Mouse (Mus musculus) gastrocnemius, postnatal 36 days (tissue): ENCODE results near the gene Rpl11. TPM values are rescaled to one million over a fixed set of nuclear protein-coding genes. Genes with fewer than 3 reads are reported as not detected.

ENCODE experiments used
- DNase-seq, 2 experiments: peaks; one replicate each; pipeline ENCODE4 v3.0.0; 2022
- intact Hi-C: fragments of 180-260 bp; cut with DNase I; formaldehyde crosslinking; loops from one replicate; pipeline ENCODE4 v1.15.1; 2025
- total RNA-seq, 2 experiments: library from RNA; stranded (reverse); gene quantifications; 2 replicates each; pipeline ENCODE4 v1.2.3; 2021

Rpl11 gene
- total RNA-seq, 2 experiments from 2014 or later: 188 to 251 TPM

DNA sequence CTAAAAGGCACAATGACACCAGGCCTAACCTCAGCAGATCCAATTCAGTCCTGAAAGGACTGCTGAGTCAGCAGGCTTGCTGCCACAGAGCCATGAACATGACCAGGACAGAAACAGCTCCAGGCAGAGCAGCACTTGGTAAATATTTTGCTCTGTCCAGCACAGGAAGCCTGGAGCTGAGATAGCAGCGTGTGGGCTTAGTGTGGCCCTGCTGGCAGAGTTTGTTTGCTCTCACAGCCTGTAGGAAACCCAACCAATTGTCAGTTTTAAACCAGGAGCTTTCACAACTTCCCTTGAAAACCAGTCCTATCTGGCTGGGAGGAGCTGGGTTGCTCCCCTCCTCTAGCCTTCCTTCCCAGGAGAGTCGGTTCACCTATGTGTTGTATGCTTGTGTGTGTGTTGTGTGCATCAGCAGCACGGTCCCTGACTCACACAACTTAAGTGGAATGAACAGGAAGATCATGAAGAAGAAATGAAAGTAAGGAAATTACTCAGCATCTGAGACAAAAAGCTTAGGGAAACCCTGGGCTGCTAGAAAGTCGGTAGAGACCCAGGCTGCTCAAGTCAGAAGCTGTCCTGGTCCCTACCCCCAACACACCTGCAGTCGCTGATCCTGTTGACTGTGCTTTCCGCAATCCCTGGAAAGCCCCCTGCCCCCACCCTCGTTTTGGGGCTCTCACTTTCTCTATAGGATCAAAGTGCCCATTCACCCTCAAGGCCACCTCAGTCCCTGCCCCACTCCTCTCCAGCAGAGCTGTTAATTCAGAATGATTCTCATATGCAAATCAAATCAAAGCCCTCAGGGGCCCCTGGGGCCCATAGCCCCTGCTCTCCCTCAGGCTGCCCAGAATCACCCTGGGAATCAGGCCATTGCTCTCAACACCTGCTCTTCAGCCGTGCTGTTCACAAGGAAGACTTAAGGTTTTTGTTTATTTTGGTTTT is 22.0 kb downstream of the Rpl11 start:
- intact Hi-C loops: no loop called here
- DNase-seq: peak in 1 of 2 experiments; percentile 19

DNA sequence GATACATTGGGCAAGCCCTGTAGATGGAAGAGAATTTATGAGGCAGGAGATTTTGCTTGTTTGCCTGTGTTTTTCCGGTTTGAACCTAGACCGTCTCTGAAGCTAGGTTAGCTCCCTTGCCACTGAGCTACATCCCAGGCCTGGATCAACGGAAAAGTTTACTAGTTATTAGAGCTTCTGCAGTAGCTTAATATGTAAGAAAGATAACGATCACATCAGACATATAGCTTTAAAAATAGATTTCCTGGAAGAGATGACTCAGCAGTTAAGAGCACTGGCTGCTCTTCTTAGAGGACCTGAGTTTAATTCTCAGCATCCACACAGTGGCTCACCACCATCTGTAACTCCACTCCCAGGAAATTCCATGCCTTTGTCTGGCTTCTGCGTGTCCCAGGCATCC is 24.5 kb downstream of the Rpl11 start:
- DNase-seq: no peak

DNA sequence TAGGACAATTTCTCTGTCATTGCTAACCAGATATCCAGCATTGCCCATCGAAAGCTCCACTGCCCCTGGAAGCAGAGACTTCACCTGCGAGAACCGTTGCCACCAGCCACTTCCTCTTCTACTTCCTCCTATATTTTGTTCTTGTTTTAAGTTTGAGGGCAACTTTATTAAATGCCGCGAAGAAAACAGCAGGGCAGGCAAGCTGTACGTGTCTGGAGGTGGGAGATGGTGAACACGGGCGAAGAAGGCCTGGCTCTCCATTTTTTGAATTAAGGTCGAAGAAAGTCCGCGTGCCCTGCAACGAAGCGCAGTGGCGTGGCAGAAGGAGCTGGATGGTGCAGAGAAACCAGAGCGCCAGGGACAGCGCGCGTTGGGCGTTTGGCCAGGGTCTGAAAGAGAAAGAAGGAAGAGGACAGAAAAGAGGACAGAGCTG is 25.1 kb downstream of the Rpl11 start:
- intact Hi-C loops: loop anchor here (5.0 kb wide), 1 partner anchor 41 kb away; the partner anchor contains the start of gene Pithd1
- no peak for DNase-seq

More for the DNA sequence above, 24.5 kb downstream of the Rpl11 start:
- intact Hi-C loops: loop anchor here (5.0 kb wide), 1 partner anchor 41 kb away; the partner anchor contains the start of gene Pithd1

DNA sequence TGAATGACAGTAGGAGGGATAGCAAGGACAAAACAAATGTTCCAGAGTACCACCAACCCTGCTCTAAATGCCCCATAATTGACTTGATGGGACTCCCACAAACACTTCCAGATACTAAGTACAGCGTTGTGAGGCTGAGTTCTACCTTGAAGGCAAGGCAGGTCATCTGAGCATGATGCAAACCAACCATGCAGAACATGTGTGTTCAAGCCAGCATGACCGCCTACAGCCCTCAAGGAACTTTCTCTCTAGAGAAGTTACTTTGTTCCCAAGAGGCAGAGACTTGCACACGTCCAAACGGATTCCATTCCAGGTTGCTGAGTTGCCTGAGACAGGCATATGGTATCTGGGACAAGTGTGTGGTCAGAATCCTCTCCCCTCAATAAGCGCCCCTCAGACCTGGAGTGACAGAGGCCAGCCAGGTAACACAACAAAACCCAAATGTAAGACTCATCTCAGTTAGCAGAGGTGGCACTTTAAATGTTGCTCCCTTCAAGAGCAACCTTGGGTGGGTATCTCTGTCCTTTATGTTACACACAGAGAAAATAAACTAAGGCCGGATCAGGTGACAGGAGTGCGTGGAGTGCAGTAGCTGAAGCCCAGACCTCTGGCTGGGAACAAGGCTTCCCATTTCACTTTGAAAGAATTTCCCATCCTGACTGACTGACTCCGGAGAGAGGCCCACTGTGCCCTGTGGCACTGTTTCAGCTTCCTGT is 25.7 kb downstream of the Rpl11 start:
- intact Hi-C loops: loop anchor here (5.0 kb wide), 1 partner anchor 40 kb away; the partner anchor contains the start of gene Pithd1
- no peak for DNase-seq

DNA sequence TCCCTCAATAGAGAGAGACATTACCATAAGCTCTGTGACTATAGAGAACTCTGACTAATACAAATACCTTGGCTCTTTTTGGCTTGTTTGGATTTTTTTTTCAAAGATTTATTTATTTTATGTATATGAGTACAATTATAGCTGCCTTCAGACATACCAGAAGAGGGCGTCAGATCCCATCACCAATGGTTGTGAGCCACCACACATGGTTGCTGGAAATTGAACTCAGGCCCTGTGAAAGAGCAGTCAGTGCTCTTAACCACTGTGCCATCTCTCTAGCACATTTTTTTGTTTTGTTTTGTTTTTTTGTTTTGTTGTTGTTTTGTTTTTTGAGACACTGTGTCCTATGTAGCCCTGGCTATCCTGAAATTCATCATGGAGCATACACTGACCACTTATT is 27.9 kb downstream of the Rpl11 start:
- no peak for DNase-seq
- intact Hi-C loops: loop anchor here (5.0 kb wide), 1 partner anchor 38 kb away; the partner anchor contains the start of gene Pithd1

DNA sequence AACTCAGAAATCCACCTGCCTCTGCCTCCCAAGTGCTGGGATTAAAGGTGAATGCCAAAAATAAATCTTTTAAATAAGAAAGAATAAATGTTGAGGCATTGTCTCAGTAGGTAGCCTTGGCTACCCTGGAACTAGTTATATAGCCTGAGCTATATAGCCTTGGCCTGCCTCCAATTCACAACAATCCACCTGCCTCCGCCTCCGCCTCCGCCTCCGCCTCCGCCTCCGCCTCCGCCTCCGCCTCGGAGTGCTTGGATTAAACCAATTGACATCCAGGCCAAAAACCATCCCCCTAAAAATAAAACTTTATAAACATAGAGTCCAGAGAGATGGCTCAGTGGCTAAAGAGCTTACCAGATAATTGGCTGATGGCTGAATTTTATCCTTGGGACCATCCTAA is 30.3 kb downstream of the Rpl11 start:
- no peak for DNase-seq
- intact Hi-C loops: no loop called here

DNA sequence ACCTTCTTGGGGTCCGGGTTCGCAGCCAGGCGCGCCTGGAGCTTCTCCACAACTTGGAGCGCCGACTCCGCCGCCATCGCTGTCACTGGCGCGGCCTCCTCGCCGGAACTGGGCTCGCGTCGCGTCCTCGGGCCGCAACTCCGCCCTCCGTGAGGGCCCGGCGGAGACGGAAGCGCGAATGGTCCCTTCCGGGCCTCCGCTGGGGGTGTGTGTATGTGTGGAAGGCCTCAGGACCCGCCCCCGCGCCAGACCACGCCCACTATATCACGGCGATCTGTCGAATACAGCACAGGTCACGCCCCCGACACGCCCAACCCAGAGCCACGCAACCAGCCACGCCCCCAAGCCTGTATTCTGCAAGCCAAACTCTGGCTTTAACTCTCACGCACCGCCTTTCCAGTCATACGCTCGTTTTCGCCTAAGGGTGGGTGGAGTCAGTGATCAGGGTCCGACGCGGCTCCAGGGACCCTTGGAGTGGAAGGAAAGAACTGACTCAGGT is 31.6 kb downstream of the Rpl11 start, which contains the start of gene Eloa:
Eloa (minus strand) TSS at position 215 of the 499 bp plus-strand sequence.
- peak; percentile 100 for DNase-seq
- intact Hi-C loops: no loop called here

DNA sequence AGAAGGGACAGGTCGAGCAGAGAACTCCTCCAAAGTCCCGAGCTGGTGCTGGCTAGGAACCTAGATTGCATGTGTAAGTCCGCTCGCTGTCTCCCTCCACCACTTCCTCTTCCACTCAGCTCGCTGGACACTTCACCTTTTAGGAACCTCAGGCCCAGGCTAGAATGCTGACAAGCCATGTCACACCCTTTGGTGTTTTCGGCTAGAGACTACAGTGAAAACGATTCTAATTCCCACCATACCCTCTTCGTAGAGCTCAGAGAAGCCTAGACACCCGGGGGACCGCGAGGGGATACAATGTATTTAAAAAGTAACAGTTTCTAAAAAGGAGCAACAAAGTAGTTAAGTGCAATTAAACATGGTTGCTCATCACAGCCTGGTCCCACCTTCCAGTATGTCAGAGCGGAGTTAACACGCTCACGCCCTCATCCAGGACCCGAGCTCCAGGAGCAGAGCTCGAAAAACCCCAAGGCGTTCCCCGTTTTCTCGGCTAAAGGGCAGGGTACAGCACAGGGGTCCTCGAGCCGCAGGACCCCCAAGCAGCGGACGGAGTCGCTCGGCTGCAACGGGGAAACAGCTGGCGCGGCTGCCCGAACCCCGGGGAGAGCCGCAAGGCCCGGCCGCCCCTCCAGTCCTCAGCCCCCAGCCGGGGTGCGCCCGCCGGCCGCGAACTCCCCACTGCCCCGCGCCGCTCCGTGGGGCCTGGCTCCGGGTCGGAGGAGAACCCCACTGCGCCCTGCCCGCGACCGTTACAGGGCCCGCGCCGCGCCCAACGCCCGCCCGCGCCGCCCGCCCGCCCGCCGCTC is 32.3 kb downstream of the Rpl11 start:
- intact Hi-C loops: no loop called here

DNA sequence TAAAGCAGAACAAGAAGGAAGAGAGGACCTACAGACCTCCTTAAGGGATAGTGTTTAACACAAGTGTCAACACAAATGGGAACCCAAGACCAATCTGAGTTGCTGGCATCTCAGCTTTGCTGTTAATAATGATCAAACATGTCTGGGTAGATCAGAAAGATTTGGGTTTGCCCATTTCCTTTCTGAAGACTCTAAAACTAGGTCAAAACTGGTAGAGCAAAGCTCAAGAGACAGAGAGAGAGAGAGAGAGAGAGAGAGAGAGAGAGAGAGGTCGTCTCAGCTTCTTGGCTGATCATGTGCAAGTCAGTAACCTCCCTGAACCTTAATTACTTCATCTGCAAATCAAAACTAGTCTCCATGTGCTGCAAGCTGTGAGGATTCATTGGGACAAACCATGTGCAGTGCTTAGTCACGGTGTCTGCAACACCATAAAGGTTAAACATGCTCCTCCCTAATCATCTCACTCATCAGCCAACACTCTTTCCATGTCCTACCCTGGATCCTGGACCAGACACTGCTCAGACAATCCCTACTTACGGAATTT is 37.1 kb downstream of the Rpl11 start:
- no peak for DNase-seq
- intact Hi-C loops: no loop called here

More for the DNA sequence above, 32.3 kb downstream of the Rpl11 start:
- peak in 1 of 2 experiments; percentile 19 for DNase-seq

DNA sequence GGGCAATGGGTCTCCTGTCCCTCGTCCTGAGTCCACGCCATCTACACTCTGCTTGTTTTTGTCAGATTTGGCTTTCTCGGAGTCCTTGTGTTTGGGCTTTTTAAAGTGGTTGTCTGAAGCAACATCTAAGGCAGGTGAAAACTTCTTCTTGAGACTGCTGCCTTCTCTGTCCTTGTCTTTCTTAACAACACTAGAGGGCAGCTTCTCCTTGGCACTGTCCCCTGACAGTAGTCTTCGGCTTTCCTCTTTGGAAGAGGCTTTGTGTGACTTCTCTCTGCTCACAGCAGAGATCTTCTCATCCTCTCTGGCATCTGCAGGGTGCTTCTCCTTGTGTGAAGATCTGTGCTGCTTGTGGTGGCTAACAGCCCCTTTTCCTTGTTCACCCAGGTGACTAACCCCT is 42.6 kb downstream of the Rpl11 start:
- intact Hi-C loops: no loop called here
- no peak for DNase-seq

DNA sequence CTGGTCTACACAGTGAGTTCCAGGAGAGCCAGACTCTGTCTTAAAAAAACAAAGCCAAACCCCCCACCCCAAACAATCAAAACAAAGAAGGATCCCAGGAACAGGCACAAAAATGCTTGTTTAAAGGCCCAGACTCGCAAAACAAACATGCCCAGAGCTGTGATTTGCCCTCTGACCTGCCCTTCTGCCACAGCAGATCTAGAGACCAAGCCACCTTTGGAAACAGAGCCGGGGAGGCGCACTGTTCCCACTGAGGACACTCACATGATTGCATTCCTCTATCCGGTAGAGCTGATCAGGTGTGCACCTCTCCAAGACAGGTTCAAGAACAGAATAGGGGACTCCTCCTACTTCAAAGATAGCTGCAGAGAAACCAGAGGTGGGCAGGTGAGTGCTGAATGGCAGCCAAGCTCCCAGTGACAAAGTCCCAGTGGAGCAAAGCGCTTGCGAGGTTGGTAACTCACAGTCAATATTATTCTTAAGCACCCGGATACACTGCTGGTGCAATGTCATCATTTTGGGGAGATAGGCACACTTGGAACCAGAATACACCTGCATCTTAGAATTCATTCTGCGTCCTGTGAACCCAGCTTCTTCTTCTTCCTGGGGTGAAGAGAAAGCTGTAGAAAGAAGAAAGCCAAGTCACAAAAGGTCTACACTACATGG is 44.3 kb downstream of the Rpl11 start:
- intact Hi-C loops: no loop called here
- no peak for DNase-seq

DNA sequence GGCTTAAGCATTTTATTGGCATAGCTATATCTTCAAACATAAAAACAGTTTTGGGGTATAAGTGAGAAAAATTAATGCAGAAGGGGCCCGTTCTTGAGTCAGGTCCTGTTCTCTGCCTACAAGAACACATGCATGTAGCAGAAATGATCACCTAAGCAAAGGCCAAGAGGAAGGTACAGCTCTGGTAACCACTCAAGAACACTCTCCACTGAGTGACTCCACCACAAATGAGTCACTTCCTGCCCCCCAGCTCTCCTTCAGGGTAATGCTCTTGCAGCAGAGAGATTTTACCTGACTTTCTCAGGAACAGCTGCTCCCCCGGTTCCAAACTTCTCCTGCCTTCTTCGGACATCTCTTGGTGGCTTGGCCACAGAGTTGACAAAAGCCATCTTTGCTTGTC is 46.4 kb downstream of the Rpl11 start:
- no peak for DNase-seq
- intact Hi-C loops: no loop called here

DNA sequence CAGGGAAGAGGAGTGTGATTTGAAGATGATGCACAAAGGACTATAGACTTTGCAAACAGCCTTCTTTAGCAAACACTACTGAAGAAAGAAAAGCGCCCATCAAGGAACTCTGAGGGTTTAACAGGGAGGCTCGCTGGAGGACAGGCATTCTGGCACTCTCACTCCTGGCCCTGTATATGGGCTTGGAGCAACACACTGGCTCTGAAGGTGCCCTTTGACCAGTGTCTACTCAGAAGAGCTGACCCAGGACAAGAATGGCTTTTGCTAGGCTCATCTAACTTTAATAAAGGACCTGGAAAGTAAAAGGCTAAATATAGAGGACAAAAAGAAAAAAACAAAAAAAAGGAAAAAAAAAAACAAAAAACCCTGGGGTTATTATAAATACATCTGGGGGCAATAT is 48.3 kb downstream of the Rpl11 start:
- no peak for DNase-seq
- intact Hi-C loops: no loop called here

DNA sequence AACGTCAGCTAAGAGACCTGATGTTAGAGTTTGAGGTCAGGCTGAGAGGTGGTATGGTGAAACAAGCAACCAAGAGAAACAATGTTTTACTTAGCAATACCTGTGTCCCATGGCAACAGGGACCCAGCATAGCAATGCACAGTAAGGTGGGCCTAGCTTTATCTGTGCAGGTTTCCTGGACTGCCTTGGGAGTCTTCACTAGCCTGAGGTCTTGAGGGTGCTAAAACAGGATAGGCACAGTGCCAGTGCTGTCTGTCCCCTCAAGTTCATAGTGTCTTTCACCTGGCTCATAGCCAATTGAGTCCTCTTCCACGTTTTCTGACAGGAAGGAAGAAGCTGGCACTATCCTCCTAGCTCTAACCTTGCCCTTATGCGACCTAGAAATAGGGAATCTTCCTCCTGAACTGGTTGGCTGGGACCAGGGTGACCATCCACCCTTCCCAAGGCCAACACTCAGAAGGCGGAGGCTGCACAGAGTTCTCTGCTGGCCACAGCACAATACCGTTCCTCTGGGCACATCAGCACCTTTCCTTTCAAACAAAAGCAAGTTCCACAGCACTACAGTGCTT is 49.0 kb downstream of the Rpl11 start:
- intact Hi-C loops: no loop called here

DNA sequence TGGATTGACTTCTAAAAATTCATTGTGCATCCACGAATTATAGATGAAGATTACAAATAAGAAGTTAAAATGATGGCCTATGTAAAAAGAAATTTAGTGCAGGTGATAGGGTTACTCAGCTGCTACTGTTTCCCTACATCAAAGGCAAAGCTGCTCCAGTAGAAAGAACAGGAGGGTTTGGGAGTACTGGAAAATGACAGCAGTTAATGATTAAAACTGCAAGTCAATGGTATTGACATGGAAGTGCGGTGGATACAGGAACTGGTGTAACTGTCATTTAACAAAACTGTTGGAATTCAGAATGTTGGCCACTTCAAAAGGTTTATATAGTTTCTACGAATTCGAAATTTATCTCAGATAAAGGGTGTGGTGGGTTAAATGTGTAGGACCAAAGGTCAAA is 58.1 kb downstream of the Rpl11 start:
- DNase-seq: no peak
- intact Hi-C loops: no loop called here

More for the DNA sequence above, 49.0 kb downstream of the Rpl11 start:
- DNase-seq: no peak

DNA sequence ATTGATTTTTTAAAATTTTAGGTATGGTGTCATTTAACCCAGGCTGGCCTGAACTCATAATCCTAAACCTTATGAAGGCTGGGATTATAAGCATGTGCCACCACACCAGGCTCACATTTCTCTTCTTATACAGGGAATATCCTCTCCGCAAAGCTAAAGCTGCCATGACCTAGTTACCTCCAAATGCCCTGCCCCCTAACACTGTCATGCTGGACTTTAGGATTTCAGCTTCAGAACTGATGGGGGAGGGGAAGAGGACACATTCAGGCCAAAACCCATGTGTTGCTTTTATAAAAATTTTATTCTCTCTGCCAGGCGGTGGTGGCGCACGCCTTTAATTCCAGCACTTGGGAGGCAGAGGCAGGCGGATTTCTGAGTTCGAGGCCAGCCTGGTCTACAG is 59.3 kb downstream of the Rpl11 start:
- intact Hi-C loops: no loop called here
- DNase-seq: no peak

DNA sequence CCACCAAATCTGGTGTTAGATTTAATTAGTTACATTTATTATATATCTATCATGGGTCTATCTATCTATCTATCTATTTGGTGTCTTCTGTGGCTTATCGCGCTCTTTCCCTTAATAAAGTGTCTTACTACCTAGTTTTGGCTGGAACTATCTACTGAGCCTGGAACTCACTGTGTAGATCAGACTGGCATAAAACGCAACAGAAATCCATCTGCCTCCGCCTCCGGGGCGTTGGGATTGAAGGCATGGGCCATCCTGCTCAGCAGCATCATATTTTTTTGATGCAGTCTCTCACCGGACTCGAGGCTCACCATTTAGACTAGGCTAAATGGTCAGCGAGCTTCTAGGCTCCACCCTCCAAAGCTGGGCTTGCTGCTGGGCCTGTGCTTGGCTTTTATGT is 65.5 kb downstream of the Rpl11 start:
- intact Hi-C loops: loop anchor here (5.0 kb wide), 1 partner anchor 40 kb away; no protein-coding TSS in a partner anchor

DNA sequence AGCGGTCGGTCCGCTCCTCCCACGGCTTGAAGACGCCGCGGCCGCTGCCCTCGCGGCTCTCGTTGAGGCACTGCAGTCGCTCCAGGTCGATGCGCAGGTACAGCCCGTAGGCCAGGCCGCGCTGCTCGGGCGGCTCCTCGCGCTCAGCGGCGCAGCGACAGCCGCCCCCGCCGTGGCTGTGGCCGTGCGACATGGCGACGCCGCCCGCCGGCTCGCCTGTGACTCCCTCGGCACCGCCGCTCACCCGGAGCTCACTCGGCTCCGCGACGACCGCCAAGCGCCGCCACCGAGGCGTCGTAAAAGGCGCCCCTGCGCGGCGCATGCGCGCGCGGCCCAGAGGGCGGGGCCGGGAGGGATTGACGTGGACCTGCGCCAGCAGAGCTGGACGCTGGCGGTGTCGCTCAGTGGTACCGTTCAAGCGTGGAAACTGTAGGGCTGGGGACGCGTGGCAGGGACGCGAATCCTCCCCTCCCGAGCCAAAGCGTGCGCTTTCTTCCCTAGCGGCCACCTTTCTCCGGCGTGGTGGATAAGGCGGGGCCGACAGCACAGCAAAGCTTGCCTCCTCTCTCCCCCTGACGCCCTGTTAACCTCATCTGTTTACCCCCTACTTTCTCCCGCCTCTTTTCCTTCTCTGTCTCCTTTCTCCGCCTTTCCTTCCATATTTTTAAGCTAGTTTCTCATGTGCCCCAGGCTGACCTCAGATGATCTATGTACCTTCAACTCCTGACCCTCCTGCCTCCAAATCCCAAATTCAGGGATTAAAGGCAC is 66.1 kb downstream of the Rpl11 start, which contains the start of gene Pithd1:
Pithd1 (minus strand) TSS at position 322 of the 768 bp plus-strand sequence.
- peak; percentile 84 to 94 for DNase-seq
- intact Hi-C loops: loop anchor here (5.0 kb wide), 1 partner anchor 40 kb away; no protein-coding TSS in a partner anchor

More for the DNA sequence above, 65.5 kb downstream of the Rpl11 start:
- DNase-seq: no peak
